Mouse (Mus musculus) left cerebral cortex, adult 2 months (tissue): ENCODE results near the gene Hrh2. TPM values are rescaled to one million over a fixed set of nuclear protein-coding genes. Genes with fewer than 3 reads are reported as not detected.

Experiments
- DNase-seq, 2 experiments: peaks; one replicate each; pipeline ENCODE4 v3.0.0; 2021 to 2022; ENCODE audit warnings: low spot score in 2 of 2, mixed read lengths in 1 of 2; ENCODE audit errors: extremely low spot score in 1 of 2
- H3K27ac ChIP-seq: fragments of 200-600 bp; 2 replicates; pipeline ENCODE4 v1.8.1; 2022
- H3K4me3 ChIP-seq: fragments of 200-600 bp; 2 replicates; pipeline ENCODE4 v1.8.1; 2022
- CTCF ChIP-seq: fragments of 200-600 bp; IDR thresholded peaks from 2 replicates; pipeline ENCODE4 v1.8.1; 2022; ENCODE audit warnings: antibody characterized with exemption, mild to moderate bottlenecking, moderate library complexity
- intact Hi-C: fragments of 180-260 bp; cut with DNase I; formaldehyde crosslinking; loops from one replicate; pipeline ENCODE4 v1.15.1; 2025
- total RNA-seq, 2 experiments: library from RNA; stranded (reverse); gene quantifications; 2 replicates each; pipeline ENCODE4 v1.2.3; 2021

Hrh2 gene
- total RNA-seq, 2 experiments from 2014 or later, result 14.6 to 17.5 TPM

GRCm38 (mm10) chr13:54178647-54179046, 13.3 kb upstream of the Hrh2 start:
- intact Hi-C loops, result no loop called here
- DNase-seq, result no peak
- no peak for TF ChIP-seq CTCF
- no peak overlapping the region for H3K27ac ChIP-seq
- no peak overlapping the region for H3K4me3 ChIP-seq

DNA sequence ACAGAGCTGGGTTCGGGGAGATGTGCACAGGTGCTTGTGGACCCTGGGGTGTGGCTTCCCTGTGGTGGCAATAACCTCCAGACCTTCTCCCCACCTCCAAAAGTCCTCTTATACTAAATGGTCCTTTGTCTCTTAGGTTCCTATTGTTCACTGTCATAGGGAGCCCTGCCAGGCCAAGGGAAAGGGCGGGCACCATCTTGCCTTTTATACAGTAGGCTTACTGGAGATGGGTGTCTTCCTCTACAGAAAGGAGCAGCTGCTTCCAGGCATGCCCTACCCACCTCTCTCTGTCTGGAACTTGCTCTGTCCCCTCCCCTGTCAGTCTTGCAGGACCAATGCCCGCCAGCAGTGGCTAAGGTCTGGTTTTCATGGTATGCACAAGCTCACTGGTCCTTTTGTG, 12.0 kb upstream of the Hrh2 start:
- intact Hi-C loops, result no loop called here
- no peak overlapping the region for H3K4me3 ChIP-seq
- TF ChIP-seq CTCF, result no peak
- no peak overlapping the region for H3K27ac ChIP-seq
- no peak for DNase-seq

- Histone ChIP-seq H3K4me3 (no peak overlapping the region), H3K27ac (no peak overlapping the region)
- TF ChIP-seq CTCF, result no peak
- DNase-seq, result no peak
- intact Hi-C loops, result no loop called here
Measured at GRCm38 (mm10) chr13:54180461-54180860, 11.5 kb upstream of the Hrh2 start.

- intact Hi-C loops, result no loop called here
- H3K4me3 ChIP-seq, result no peak overlapping the region
- TF ChIP-seq CTCF, result no peak
- no peak overlapping the region for H3K27ac ChIP-seq
- DNase-seq, result no peak
Measured at GRCm38 (mm10) chr13:54181318-54181717, 10.6 kb upstream of the Hrh2 start.

DNA sequence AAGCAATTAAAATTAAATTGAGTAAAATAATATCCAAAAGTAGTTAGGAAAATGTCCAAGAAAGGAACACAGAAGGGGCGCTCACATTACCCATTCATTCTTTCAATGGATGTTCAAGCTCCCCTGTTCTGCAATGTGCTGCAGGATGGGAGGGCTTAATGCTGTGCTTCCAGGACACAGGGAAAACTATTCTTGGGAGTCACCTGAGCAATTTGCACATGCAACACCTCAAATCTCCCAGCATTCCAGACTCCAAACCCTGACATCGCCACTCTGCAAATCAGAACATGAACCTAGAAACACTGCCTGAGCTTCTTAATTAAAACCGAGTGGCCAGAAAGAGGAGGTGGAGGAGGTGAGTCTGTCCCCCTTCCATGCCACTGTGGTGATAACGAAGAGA, 10.0 kb upstream of the Hrh2 start:
- Histone ChIP-seq H3K4me3 (no peak overlapping the region), H3K27ac (no peak overlapping the region)
- DNase-seq, result no peak
- TF ChIP-seq CTCF, result no peak
- intact Hi-C loops, result no loop called here

DNA sequence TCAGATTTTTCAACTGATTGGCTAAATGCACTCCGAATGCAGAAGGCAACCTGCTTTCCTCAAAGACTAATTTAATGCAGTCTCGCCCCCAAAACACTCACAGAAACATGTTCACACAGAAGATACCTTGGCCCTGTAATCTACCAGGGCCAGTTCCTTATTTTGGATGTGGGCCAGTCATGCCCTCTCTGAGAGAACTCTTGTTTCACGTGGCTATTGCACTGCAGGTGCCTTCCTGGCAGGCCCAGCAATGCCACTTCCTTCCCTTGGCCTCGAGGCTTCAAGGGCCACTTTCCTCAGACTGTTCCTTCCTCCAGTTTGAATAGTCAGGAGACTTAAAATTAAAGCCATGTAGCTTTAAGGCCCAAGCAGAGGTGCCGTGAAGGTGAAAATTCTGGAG, 5.5 kb upstream of the Hrh2 start:
- no peak for TF ChIP-seq CTCF
- intact Hi-C loops, result no loop called here

DNA sequence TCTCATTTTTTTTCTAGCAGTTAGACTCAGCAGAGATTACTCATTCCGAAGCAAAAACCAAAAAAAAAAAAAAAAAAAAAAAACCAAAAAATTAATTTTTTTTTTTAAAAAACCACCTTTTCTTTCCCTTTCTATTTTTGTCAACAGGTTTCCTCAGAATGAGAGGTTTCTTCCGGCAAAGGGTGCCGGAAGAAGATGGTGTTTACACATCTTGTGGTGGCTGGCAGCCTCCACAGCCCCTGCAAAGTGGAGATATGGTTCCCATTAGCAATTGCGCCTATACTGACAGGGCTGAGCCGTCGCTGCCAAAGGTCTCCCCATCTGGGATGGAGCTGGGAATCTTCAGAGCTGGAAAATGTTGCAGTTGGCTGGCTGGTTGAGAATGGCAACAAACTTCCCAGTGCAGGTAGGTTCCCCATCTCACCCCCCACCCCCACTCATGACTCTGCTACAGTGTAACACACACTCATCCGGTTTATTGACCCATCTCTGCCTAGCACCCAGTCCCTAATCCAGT, 3.7 kb upstream of the Hrh2 start:
- intact Hi-C loops, result no loop called here
- DNase-seq, result no peak

More for the DNA sequence above, 5.5 kb upstream of the Hrh2 start:
- H3K27ac ChIP-seq, result no peak overlapping the region
- H3K4me3 ChIP-seq, result no peak overlapping the region
- no peak for DNase-seq

DNA sequence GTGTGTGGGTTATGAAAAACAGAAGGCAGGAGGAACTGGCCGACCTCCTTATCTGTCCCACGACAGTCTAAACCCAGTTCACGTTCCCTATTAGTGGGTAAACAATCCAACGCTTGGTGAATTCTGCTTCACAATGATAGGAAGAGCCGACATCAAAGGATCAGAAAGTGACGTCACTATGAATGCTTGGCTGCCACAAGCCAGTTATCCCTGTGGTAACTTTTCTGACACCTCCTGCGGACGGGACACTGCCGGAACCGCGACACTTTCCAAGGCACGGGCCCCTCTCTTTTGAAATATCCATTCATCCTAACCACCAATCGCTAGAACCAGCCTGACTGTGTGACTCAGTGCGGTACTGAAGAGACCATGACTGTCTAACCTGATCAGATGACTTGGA, 2.0 kb upstream of the Hrh2 start:
- no peak for TF ChIP-seq CTCF
- Histone ChIP-seq H3K27ac (no peak overlapping the region), H3K4me3 (no peak overlapping the region)
- intact Hi-C loops, result no loop called here
- DNase-seq, result no peak

More for the DNA sequence above, 3.7 kb upstream of the Hrh2 start:
- Histone ChIP-seq H3K27ac (no peak overlapping the region), H3K4me3 (no peak overlapping the region)
- TF ChIP-seq CTCF, result no peak

- intact Hi-C loops, result no loop called here
- no peak for TF ChIP-seq CTCF
- H3K4me3 ChIP-seq, result no peak overlapping the region
- DNase-seq, result no peak
- no peak overlapping the region for H3K27ac ChIP-seq
Measured at GRCm38 (mm10) chr13:54191181-54191580, 748 bp upstream of the Hrh2 start.

GRCm38 (mm10) chr13:54193580-54193979, 1.7 kb downstream of the Hrh2 start:
- Histone ChIP-seq H3K4me3 (peak overlapping the region; percentile 76), H3K27ac (no peak overlapping the region; the same call in 1 of the 2 replicates)
- TF ChIP-seq CTCF, result no peak
- DNase-seq, result no peak
- intact Hi-C loops, result no loop called here

- Histone ChIP-seq H3K4me3 (no peak overlapping the region), H3K27ac (no peak overlapping the region)
- DNase-seq, result no peak
- TF ChIP-seq CTCF, result no peak
- intact Hi-C loops, result no loop called here
Measured at GRCm38 (mm10) chr13:54199000-54199399, 7.1 kb downstream of the Hrh2 start.

- Histone ChIP-seq H3K27ac (peak overlapping the region; percentile 61), H3K4me3 (no peak overlapping the region)
- TF ChIP-seq CTCF, result no peak
- intact Hi-C loops, result no loop called here
- no peak for DNase-seq
Measured at GRCm38 (mm10) chr13:54202458-54202857, 10.5 kb downstream of the Hrh2 start.

DNA sequence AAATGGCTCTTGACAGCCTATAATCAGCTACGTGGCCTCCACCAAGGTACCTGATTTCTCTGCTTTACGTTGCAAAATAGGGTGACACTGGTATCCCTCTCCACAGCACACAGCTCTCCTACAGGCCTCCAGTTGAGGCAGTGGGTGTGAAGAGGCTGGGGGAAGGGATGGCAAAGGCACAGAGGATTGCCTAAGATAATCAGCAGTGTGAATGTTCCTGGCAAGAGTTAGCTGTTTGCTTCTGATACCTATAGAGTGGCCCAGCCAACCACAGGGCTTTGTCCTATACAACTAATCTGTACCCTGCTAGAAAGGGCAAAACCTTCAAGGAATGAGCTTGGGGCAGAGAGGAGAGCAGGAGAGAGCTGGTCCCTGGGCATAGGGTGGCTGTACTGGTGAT, 11.5 kb downstream of the Hrh2 start:
- Histone ChIP-seq H3K27ac (peak overlapping the region; percentile 61; the same call in 1 of the 2 replicates), H3K4me3 (no peak overlapping the region)
- intact Hi-C loops, result no loop called here
- TF ChIP-seq CTCF, result no peak
- DNase-seq, result no peak
